ENCODE assay signal across 24 mouse cellular contexts in genomic region chr2:77974986-77975385, GRCm38 (mm10).
"Had no signal": no experiment of that assay in that cellular context is flagged by ENCODE, and none has a peak within 500 bp of the region (broad histone marks: within the 10 kb centered on the region; RNA-seq: fewer than 3 reads in every experiment).

No protein-coding gene starts in this region.

- H3K4me3 ChIP-seq: heart, adult 2 months; heart, embryonic 13.5 days; heart, embryonic 15.5 days; hindbrain, embryonic 10.5 days; hindbrain, embryonic 12.5 days; hindbrain, embryonic 15.5 days; kidney, embryonic 15.5 days; limb, embryonic 13.5 days; limb, embryonic 15.5 days; liver, embryonic 12.5 days had no signal

- H3K4me1 ChIP-seq: heart, embryonic 13.5 days; heart, embryonic 15.5 days; hindbrain, embryonic 10.5 days; hindbrain, embryonic 12.5 days; hindbrain, embryonic 15.5 days; kidney, embryonic 15.5 days; liver, embryonic 12.5 days had no signal

- DNase-seq: gastrocnemius, postnatal 14 days; gastrocnemius, postnatal 36 days; heart, adult 11 months; heart, adult 2 months; heart, postnatal 14 days; heart, postnatal 36 days; kidney, adult 11 months; kidney, adult 2 months; kidney, adult 9 months; kidney, postnatal 14 days; kidney, postnatal 36 days; left cerebral cortex, postnatal 4 days had no signal

- H3K27ac ChIP-seq: heart, adult 2 months; heart, embryonic 13.5 days; heart, embryonic 15.5 days; hindbrain, embryonic 10.5 days; hindbrain, embryonic 12.5 days; hindbrain, embryonic 15.5 days; hindbrain, postnatal 0 days; kidney, embryonic 15.5 days; kidney, postnatal 0 days; limb, embryonic 13.5 days; limb, embryonic 15.5 days; liver, embryonic 12.5 days; liver, embryonic 14.5 days had no signal
